Mouse (Mus musculus): ENCODE measurements around the gene Lrp11. TPM values are rescaled to one million over a fixed set of nuclear protein-coding genes. Genes with fewer than 3 reads are reported as not detected.
A peak's percentile ranks its signal among the peaks of the same experiment; 100 is the strongest.

Gene Lrp11
- total RNA-seq, 1 experiment from 2014 or later, result 1.2 TPM

DNA sequence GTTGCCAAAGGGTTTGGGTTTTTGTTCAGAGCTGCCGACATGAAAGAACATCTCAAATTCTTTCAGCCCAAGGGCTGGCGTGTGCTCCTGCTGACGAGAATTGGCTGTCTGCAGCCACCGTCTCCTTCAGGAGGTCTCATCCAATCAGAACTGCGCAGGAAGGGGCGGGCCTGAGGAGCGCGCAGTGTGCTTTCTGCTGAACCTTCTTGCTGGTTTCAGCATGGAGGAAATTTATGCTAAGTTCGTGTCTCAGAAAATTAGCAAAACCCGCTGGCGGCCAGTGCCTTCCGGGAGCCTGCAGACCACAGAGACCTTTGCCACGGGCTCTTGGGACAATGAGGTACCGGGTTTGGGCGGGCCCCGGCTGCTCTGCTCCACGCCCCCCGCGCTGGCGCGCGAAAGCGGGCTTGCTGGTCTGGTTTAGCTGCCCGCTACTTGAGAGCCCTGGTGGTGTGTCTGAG lies 77.8 kb downstream of the Lrp11 start, which contains the start of gene Nup43:
Nup43 (plus strand) TSS at position 162 of the 461 bp plus-strand sequence.
- peak; percentile 83 to 85 for ATAC-seq (replicated peaks in 1 of 2; ENCODE audit: insufficient read depth in 1 of 2, low FRiP score in 2 of 2, low TSS enrichment in 1 of 2, low read depth in 1 of 2, poor library complexity in 2 of 2, severe bottlenecking in 2 of 2)

DNA sequence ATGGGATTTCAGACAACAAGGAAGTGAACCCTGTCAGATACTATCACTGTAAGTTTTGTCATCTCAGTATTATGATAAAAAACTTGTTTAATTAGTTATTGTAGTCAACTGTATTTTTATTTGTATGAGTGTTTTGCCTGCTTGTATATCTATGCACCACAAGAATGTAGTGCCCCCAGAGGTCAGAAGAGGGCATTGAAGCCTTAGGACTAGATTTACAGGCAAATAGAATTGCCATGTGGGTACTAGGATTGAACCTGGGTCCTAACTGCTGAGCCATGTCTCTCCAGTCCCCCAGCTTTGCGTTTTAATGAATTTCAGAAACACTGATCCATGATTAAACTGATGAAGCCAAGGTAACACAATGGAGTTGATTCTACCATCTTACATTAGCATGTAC lies 84.1 kb downstream of the Lrp11 start:
- ATAC-seq (replicated peaks in 1 of 2; ENCODE audit: insufficient read depth in 1 of 2, low FRiP score in 2 of 2, low TSS enrichment in 1 of 2, low read depth in 1 of 2, poor library complexity in 2 of 2, severe bottlenecking in 2 of 2), result peak; percentile 75 to 88

Other genes starting within 250 kb of the Lrp11 start
- 30.0 and 30.7 TPM in 2 replicates for gene Ulbp1, start 116.2 kb upstream of the Lrp11 start, total RNA-seq (2017)
- gene Nup43, start 77.7 kb downstream of the Lrp11 start, total RNA-seq (2017), result 25.8 and 26.9 TPM in 2 replicates
- gene Pcmt1, start 91.3 kb downstream of the Lrp11 start, total RNA-seq (2017), result 75.1 and 90.9 TPM in 2 replicates
- gene Lats1, start 91.4 kb downstream of the Lrp11 start, total RNA-seq (2017), result 26.0 and 28.7 TPM in 2 replicates
- 57.5 and 65.4 TPM in 2 replicates for gene Katna1, start 136.2 kb downstream of the Lrp11 start, total RNA-seq (2017)
- gene Ginm1, start 203.0 kb downstream of the Lrp11 start, total RNA-seq (2017), result 56.9 and 73.2 TPM in 2 replicates
- 99.6 and 101 TPM in 2 replicates for gene Ppil4, start 203.1 kb downstream of the Lrp11 start, total RNA-seq (2017)
- 1.4 and 2.8 TPM in 2 replicates for gene Zc3h12d, start 242.7 kb downstream of the Lrp11 start, total RNA-seq (2017)